Mouse (Mus musculus) kidney, postnatal 0 days (tissue): Measurements from ENCODE around the gene Hps6. TPM values are rescaled to one million over a fixed set of nuclear protein-coding genes. Genes with fewer than 3 reads are reported as not detected.

Experiments
- ATAC-seq: fragments of 200-750 bp; cut with Nextera tagmentation; replicated peaks from 2 replicates; pipeline ENCODE4 v1.8.0; 2017; ENCODE audit warnings: low read depth, moderate number of reproducible peaks, moderate TSS enrichment, moderate library complexity; ENCODE audit not compliant: low FRiP score
- DNase-seq: peaks from one replicate; pipeline ENCODE4 v3.0.0-alpha.2; 2016; ENCODE audit warnings: low spot score
- H3K27ac ChIP-seq: fragments of 300-500 bp; sonication (generic); 2 replicates; pipeline ENCODE4 v1.5.1; 2014; ENCODE audit warnings: mild to moderate bottlenecking
- H3K27me3 ChIP-seq: fragments of 300-500 bp; sonication (generic); 2 replicates; pipeline ENCODE4 v1.6.1; 2014; ENCODE audit warnings: low read length, mixed read lengths; ENCODE audit not compliant: insufficient read depth
- H3K36me3 ChIP-seq: fragments of 300-500 bp; sonication (generic); 2 replicates; pipeline ENCODE4 v1.6.1; 2014; ENCODE audit warnings: low read length, mixed read lengths; ENCODE audit not compliant: insufficient read depth
- H3K4me1 ChIP-seq: fragments of 300-500 bp; sonication (generic); replicated peaks from 2 replicates; pipeline ENCODE4 v1.6.1; 2014; ENCODE audit warnings: antibody characterized with exemption, low read length, mixed read lengths; ENCODE audit not compliant: insufficient read depth
- H3K4me2 ChIP-seq: fragments of 300-500 bp; sonication (generic); 2 replicates; pipeline ENCODE4 v1.6.1; 2014; ENCODE audit warnings: mild to moderate bottlenecking, low read length, moderate library complexity, mixed read lengths
- H3K4me3 ChIP-seq: fragments of 300-500 bp; sonication (generic); replicated peaks from 2 replicates; pipeline ENCODE4 v1.5.1; 2014; ENCODE audit warnings: low read depth, low read length
- H3K9ac ChIP-seq: fragments of 300-500 bp; sonication (generic); 2 replicates; pipeline ENCODE4 v1.6.1; 2014; ENCODE audit warnings: low read depth, low read length
- H3K9me3 ChIP-seq: fragments of 300-500 bp; sonication (generic); replicated peaks from 2 replicates; pipeline ENCODE4 v1.6.1; 2016; ENCODE audit warnings: low read length, inconsistent platforms, mixed read lengths
- CTCF ChIP-seq: IDR thresholded peaks from 2 replicates; pipeline ENCODE4 v1.5.1; 2016; ENCODE audit warnings: antibody characterized with exemption, low read depth, mild to moderate bottlenecking, moderate library complexity
- WGBS: fragments of 180-500 bp; shearing (Covaris S2); extraction: QIAGEN DNeasy Blood & Tissue Kit; methylation state at CpG from one replicate; pipeline ENCODE4 v1.1.7; 2014; 5-methylcytosine and 5-hydroxymethylcytosine counted together
- polyA plus RNA-seq: library from polyadenylated mRNA; unstranded; fragments of >200 nt; fragmentation: Nextera tagmentation; extraction: Ambion mirVana; gene quantifications from 2 replicates; pipeline ENCODE4 v1.2.1, GENCODE M21; 2015

The Hps6 gene
- polyA plus RNA-seq, 1 experiment from 2014 or later = 7.2 TPM

GRCm38 (mm10) chr19:46035971-46036370, 32.7 kb downstream of the Hps6 start:
- ATAC-seq = no peak
- peaks cover 18% of the 10 kb centered on the region for H3K4me1 ChIP-seq
- WGBS = 90% methylated on average over 13 of the region's 13 CpGs
- H3K9me3 ChIP-seq = no peaks in the 10 kb centered on the region
- H3K9ac ChIP-seq = no peak overlapping the region
- peaks cover 49% of the 10 kb centered on the region for H3K36me3 ChIP-seq
- TF ChIP-seq CTCF = no peak
- no peak overlapping the region for H3K4me2 ChIP-seq
- H3K4me3 ChIP-seq = no peak overlapping the region
- no peaks in the 10 kb centered on the region for H3K27me3 ChIP-seq
- no peak overlapping the region for H3K27ac ChIP-seq
- DNase-seq = no peak

- no peak for DNase-seq
- Histone ChIP-seq H3K36me3 (peaks cover 44% of the 10 kb centered on the region), H3K4me1 (peaks cover 25% of the 10 kb centered on the region), H3K9ac (peak overlapping the region; percentile 27; the same call in 1 of the 2 replicates), H3K27ac (no peak overlapping the region), H3K27me3 (no peaks in the 10 kb centered on the region), H3K9me3 (no peaks in the 10 kb centered on the region), H3K4me2 (peak overlapping the region; percentile 83), H3K4me3 (peak overlapping the region; percentile 9)
- 80% methylated on average over 13 of the region's 13 CpGs for WGBS
- no peak for ATAC-seq
- peak; percentile 43 for TF ChIP-seq CTCF
These were observed 33.4 kb downstream of the Hps6 start for GRCm38 (mm10) chr19:46036477-46037242.

GRCm38 (mm10) chr19:46037243-46037924, 34.1 kb downstream of the Hps6 start:
- ATAC-seq (no peak), DNase-seq (peak; percentile 48)
- H3K4me3 ChIP-seq = peak overlapping the region; percentile 71
- peaks cover 37% of the 10 kb centered on the region for H3K36me3 ChIP-seq
- H3K9me3 ChIP-seq = no peaks in the 10 kb centered on the region
- no peak overlapping the region for H3K27ac ChIP-seq
- no peaks in the 10 kb centered on the region for H3K27me3 ChIP-seq
- H3K4me1 ChIP-seq = peaks cover 32% of the 10 kb centered on the region
- peak overlapping the region; percentile 82; the same call in 1 of the 2 replicates for H3K9ac ChIP-seq
- WGBS = 19% methylated on average over 6 of the region's 6 CpGs
- peak overlapping the region; percentile 83 for H3K4me2 ChIP-seq
- TF ChIP-seq CTCF = no peak

- DNase-seq (no peak), ATAC-seq (no peak)
- Histone ChIP-seq H3K27me3 (no peaks in the 10 kb centered on the region), H3K36me3 (peaks cover 29% of the 10 kb centered on the region), H3K4me1 (peaks cover 40% of the 10 kb centered on the region), H3K4me3 (peak overlapping the region; percentile 71), H3K4me2 (peak overlapping the region; percentile 83), H3K9me3 (no peaks in the 10 kb centered on the region), H3K27ac (peak overlapping the region; percentile 94), H3K9ac (peak overlapping the region; percentile 82)
- no peak for TF ChIP-seq CTCF
- 9% methylated on average over 13 of the region's 13 CpGs for WGBS
These were observed 34.9 kb downstream of the Hps6 start for GRCm38 (mm10) chr19:46037925-46038850.

- Histone ChIP-seq H3K4me2 (peak overlapping the region; percentile 83), H3K27me3 (no peaks in the 10 kb centered on the region), H3K9ac (peak overlapping the region; percentile 82), H3K36me3 (peaks cover 23% of the 10 kb centered on the region), H3K4me1 (peaks cover 46% of the 10 kb centered on the region), H3K9me3 (no peaks in the 10 kb centered on the region), H3K4me3 (peak overlapping the region; percentile 71), H3K27ac (peak overlapping the region; percentile 94)
- DNase-seq (no peak), ATAC-seq (peak; percentile 3; the same call in 1 of the 2 replicates)
- 0% methylated on average over 17 of the region's 17 CpGs for WGBS
- TF ChIP-seq CTCF = no peak
These were observed 35.5 kb downstream of the Hps6 start for GRCm38 (mm10) chr19:46038851-46039260.

GRCm38 (mm10) chr19:46039478-46039877, 36.2 kb downstream of the Hps6 start:
- H3K4me3 ChIP-seq = peak overlapping the region; percentile 71
- no peak for TF ChIP-seq CTCF
- H3K4me2 ChIP-seq = peak overlapping the region; percentile 83
- peak overlapping the region; percentile 94 for H3K27ac ChIP-seq
- no peaks in the 10 kb centered on the region for H3K9me3 ChIP-seq
- peaks cover 16% of the 10 kb centered on the region for H3K36me3 ChIP-seq
- ATAC-seq (peak; percentile 77), DNase-seq (peak; percentile 96)
- H3K4me1 ChIP-seq = peaks cover 50% of the 10 kb centered on the region
- no peaks in the 10 kb centered on the region for H3K27me3 ChIP-seq
- peak overlapping the region; percentile 82 for H3K9ac ChIP-seq
- WGBS = 0% methylated on average over 17 of the region's 30 CpGs
